Mouse (Mus musculus) ES-CJ7 (cell line): ENCODE results near the gene Smok2b.
"Not testable (repeated sequence)": the region's sequence is repeated elsewhere in the genome, so short reads cannot be mapped to it uniquely, and the experiment has no call there.

ENCODE experiments used
- DNase-seq: peaks from one replicate; pipeline ENCODE4 v3.0.0; 2011; ENCODE audit warnings: low read depth, low spot score

The Smok2b gene

DNA sequence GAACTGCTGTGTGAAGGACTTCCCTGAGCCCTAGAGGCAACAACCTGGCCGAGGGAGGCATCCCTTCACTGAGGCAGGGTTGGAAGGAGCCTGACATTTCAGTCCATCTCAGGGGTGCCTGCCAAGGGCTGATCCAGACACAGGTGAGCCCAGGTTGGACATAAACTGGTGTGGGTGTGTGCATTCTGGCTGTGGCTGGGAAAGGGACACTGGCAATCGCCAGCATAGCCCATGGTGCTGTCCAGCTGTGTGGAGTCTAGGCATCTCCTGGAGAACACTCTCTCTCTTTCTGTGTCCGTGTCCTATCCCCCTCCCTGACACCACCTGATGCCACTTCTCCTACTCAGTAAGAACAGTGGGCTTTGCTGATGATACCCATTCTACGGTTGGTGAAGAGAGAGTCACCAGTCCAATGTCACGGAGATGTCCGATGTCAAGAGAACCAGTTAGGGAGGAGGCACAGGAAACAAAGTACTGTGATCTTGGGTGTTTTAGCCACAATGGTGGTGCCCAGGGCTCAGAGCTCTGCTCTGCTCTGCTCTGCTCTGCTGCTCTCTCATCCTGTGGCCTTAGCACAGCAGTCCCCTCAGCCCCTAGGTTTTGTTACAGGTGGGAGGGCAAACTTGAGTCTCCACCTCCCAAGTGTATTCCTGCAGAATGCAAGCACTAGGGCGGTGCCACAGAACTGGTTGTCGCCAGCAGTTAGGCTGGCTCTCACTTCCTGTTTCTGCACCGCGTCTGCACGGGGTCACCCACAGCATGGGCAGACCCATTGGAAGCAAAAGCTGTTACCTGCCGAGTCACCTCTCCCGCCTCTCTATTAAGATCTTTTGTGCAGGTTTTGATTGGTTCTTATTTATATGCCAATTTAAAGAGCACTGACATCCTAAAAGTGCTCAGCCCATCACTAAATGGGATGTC, 11.0 kb downstream of the Smok2b start:
- DNase-seq: not testable (repeated sequence)

- DNase-seq: not testable (repeated sequence)
These were observed 24.7 kb downstream of the Smok2b start for GRCm38 (mm10) chr17:13254786-13255185.
